Mouse (Mus musculus): ENCODE measurements around the gene Gabpb1.

GRCm38 (mm10) chr2:126635939-126636823, 40.0 kb downstream of the Gabpb1 start:
- TF ChIP-seq POLR2A (IDR thresholded peaks at IDR 0.05; ENCODE audit: low read depth, low read length) (no peak), CTCF (IDR thresholded peaks at IDR 0.05; ENCODE audit: borderline replicate concordance, insufficient read depth, low read length) (no peak)
